Mouse (Mus musculus): ENCODE data around the gene Olfr1347.
"Not testable (repeated sequence)": the region's sequence is repeated elsewhere in the genome, so short reads cannot be mapped to it uniquely, and the experiment has no call there.

Olfr1347 gene

GRCm38 (mm10) chr7:6499655-6500054, at the start of gene Olfr1347:
Gene Olfr1347, minus strand, starts transcription at chr7:6499755.
- DNase-seq (ENCODE audit: low read depth, low spot score), result no peak

- DNase-seq (ENCODE audit: low read depth, low spot score), result peak; percentile 9
Measured at GRCm38 (mm10) chr7:6526141-6526540, 26.6 kb upstream of the Olfr1347 start.

- peak; percentile 18 for DNase-seq (ENCODE audit: low read depth, low spot score)
Measured at GRCm38 (mm10) chr7:6525001-6525400, 25.4 kb upstream of the Olfr1347 start.

- no peak for DNase-seq (ENCODE audit: low read depth, low spot score)
Measured at GRCm38 (mm10) chr7:6522850-6523249, 23.3 kb upstream of the Olfr1347 start, which contains the start of gene Olfr1349. Gene Olfr1349, minus strand, starts transcription at chr7:6522950.

- no peak for DNase-seq (ENCODE audit: low read depth, low spot score)
Measured at GRCm38 (mm10) chr7:6521666-6522065, 22.1 kb upstream of the Olfr1347 start.

- DNase-seq (ENCODE audit: low read depth, low spot score), result no peak
Measured at GRCm38 (mm10) chr7:6508648-6509047, 9.1 kb upstream of the Olfr1347 start, which contains the start of gene Olfr1348. Gene Olfr1348, minus strand, starts transcription at chr7:6508748.

- DNase-seq (ENCODE audit: low read depth, low spot score), result no peak
Measured at GRCm38 (mm10) chr7:6486841-6487240, 12.7 kb downstream of the Olfr1347 start, which contains the start of gene Olfr5. Gene Olfr5, minus strand, starts transcription at chr7:6486941.

- not testable (repeated sequence) for DNase-seq (ENCODE audit: low read depth, low spot score)
Measured at GRCm38 (mm10) chr7:6477633-6478032, 21.9 kb downstream of the Olfr1347 start.

GRCm38 (mm10) chr7:6466951-6467350, 32.6 kb downstream of the Olfr1347 start, which contains the start of gene Olfr1346:
Gene Olfr1346, plus strand, starts transcription at chr7:6467101.
- no peak for DNase-seq (ENCODE audit: low read depth, low spot score)

GRCm38 (mm10) chr7:6456399-6456798, 43.2 kb downstream of the Olfr1347 start:
- no peak for DNase-seq (ENCODE audit: low read depth, low spot score)

GRCm38 (mm10) chr7:6455868-6456267, 43.7 kb downstream of the Olfr1347 start, which contains the start of gene Olfr1336:
Gene Olfr1336, plus strand, starts transcription at chr7:6456168.
- DNase-seq (ENCODE audit: low read depth, low spot score), result no peak

GRCm38 (mm10) chr7:6447771-6448170, 51.8 kb downstream of the Olfr1347 start:
- no peak for DNase-seq (ENCODE audit: low read depth, low spot score)

- DNase-seq (ENCODE audit: low read depth, low spot score), result no peak
Measured at GRCm38 (mm10) chr7:6441173-6441572, 58.4 kb downstream of the Olfr1347 start.

- DNase-seq (ENCODE audit: low read depth, low spot score), result no peak
Measured at GRCm38 (mm10) chr7:6438388-6438787, 61.2 kb downstream of the Olfr1347 start, which contains the start of gene Olfr1344. Gene Olfr1344, plus strand, starts transcription at chr7:6438688.
